Mouse (Mus musculus): ENCODE results near the gene Tradd.
"Not testable (repeated sequence)": the region's sequence is repeated elsewhere in the genome, so short reads cannot be mapped to it uniquely, and the experiment has no call there.

Gene Tradd

GRCm38 (mm10) chr8:105295256-105295655 lies 30.8 kb upstream of the Tradd start:
- DNase-seq (ENCODE audit: low read depth, low spot score): no peak

- DNase-seq (ENCODE audit: low read depth, low spot score): no peak
Observed at GRCm38 (mm10) chr8:105294776-105295175, 30.4 kb upstream of the Tradd start.

DNA sequence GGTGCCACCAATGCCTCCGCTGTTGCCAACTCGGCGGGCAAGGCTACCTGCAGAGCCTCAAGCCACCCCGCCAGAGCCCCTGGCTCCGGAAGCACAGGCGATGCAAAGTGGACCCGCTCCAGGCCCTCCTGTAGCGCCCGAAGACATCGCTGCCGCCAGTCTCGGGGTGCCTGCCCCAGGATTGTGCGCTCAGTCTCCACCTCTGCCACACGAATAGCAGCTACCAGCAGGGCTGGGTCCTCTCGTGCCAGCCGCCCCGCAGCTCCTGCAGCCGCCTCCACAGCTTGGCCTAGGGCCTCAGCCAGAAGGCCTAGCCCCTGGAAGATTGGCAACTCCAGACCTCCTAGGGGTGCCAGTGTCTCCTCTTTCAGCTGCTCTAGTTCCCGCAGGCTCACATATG lies 29.0 kb upstream of the Tradd start:
- no peak for DNase-seq (ENCODE audit: low read depth, low spot score)

GRCm38 (mm10) chr8:105292471-105292870 lies 28.1 kb upstream of the Tradd start:
- no peak for DNase-seq (ENCODE audit: low read depth, low spot score)

DNA sequence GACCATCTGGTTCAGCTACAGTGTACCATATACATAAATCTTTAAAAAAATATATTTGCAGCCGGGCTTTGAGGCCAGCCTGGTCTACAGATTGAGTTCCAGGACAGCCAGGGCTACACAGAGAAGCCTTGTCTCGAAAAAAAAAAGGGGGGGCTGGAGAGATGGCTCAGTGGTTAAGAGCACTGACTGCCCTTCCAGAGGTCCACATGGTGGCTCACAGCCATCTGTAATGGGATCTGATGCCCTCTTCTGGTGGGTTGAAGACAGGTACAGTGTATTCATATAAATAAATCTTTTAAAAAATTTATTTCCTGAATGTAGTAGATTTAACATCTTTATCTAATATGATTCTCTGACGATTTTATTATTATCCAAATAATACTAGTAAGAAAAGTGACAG lies 27.4 kb upstream of the Tradd start:
- DNase-seq (ENCODE audit: low read depth, low spot score): not testable (repeated sequence)

GRCm38 (mm10) chr8:105291364-105291763 lies 27.0 kb upstream of the Tradd start:
- not testable (repeated sequence) for DNase-seq (ENCODE audit: low read depth, low spot score)

DNA sequence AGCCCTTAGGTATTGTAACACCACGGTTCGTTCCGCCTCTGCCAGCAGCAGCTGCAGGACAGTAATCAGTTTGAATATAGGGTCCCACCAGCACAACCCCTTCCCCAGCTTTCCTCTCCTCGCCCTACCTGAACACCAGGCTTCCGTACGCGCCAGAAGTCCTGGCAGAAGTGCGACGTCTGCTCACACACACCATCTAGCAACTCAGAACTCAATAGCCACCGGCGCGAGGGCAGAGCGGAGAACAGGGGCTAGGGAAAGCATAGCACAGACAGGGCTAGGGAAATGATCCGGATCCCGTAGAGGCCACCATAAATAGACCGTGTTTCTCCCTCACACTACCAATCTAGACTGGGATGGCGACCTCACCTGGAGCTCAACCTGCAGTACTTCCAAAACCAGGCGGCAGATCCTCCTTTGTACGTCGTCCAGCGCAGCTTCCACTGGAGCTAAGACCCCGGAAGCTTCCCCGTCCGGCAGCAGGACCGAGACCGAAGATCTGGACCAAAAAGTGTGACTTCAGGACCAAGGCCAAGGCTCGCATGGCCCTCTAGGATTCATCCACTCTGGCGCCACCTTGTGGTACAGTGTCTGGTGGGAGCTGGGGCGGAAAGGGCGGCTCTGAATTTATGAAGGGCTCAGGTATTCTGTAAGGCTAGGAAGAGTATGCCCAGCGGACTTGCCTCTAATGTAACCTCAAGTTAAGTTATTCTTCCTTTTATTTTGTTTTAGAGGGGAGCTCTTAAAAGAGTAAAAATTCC lies 26.3 kb upstream of the Tradd start:
- DNase-seq (ENCODE audit: low read depth, low spot score): peak; percentile 94

- peak; percentile 74 for DNase-seq (ENCODE audit: low read depth, low spot score)
Observed at GRCm38 (mm10) chr8:105289805-105290460, 25.5 kb upstream of the Tradd start, which contains the start of gene 4931428F04Rik. TSS of gene 4931428F04Rik (minus strand) at chr8:105289864.

GRCm38 (mm10) chr8:105288958-105289732 lies 24.7 kb upstream of the Tradd start:
- peak; percentile 97 for DNase-seq (ENCODE audit: low read depth, low spot score)

DNA sequence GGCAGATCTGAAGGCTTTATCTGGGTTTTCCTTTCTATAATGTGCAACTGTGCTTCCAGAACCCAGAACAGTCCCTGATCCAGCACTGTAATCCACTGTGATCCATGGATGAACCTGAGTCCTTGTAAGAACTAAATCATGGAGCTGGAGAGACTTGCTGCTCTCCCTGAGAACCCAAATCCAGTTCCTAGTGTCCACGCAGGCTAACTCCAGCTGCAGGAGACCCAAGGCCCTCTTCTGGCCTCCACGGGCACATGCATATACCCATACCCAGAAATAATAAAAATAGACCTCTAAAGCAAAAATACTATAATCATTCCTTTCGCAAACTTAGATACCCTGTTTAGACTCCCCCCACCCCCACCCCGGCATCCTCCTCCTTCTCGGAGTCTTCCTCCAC lies 23.8 kb upstream of the Tradd start:
- DNase-seq (ENCODE audit: low read depth, low spot score): no peak

DNA sequence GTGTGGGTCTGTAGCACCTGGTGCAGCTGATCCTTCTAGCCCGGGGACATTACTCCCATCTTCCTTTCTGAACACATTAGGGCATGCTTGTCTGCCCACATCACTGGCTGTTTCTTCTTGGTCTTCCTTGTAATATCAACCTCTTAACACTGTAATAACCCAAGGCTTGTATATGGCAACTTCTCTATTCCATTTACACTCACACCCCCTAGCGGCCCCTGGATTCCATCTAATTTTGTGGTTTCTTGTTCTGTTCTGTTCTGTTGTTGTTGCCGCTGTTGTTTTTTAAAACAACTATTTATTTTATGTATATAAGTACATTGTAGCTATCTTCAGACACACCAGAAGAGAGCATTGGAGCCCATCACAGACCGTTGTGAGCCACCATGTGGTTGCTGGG lies 22.5 kb upstream of the Tradd start:
- DNase-seq (ENCODE audit: low read depth, low spot score): no peak

DNA sequence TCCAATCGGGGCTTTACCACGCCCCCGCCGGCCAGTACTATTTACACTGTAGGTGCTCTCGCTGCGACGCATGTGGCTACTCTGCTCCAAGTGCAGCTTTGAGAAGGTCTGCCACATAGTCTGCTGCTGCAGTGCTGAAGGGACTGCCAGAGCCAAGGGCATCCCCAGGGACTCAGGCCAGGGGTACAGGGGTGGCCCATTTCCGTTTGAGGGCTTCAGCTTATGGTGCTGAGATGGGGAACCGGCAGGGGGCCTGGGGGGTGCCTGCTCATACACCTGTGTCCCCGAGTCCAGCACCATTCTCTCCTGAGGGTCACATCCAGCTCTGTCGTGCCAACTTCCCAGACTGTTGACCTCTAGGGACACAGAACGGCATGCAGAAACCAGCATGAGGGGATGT lies 21.1 kb upstream of the Tradd start:
- DNase-seq (ENCODE audit: low read depth, low spot score): no peak

DNA sequence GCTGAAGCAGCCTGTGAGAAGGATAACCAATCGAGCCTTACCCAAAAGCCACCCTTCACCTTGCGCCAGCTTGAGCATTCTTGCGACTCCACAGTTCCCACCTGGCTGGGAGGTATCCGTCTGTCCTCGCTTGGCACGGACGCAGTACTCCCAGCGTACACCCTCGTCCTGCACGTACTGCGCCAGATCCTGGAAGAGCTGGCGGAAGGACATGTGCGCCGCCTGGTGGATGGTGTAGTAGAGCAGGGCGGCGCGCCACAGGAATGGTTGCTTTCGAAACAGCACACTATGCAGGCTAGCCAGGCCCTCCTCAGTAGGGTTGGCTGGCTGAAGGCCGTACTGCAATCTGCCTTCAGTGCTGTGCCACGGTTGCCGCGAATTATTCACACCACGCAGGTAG lies 18.7 kb upstream of the Tradd start:
- no peak for DNase-seq (ENCODE audit: low read depth, low spot score)

DNA sequence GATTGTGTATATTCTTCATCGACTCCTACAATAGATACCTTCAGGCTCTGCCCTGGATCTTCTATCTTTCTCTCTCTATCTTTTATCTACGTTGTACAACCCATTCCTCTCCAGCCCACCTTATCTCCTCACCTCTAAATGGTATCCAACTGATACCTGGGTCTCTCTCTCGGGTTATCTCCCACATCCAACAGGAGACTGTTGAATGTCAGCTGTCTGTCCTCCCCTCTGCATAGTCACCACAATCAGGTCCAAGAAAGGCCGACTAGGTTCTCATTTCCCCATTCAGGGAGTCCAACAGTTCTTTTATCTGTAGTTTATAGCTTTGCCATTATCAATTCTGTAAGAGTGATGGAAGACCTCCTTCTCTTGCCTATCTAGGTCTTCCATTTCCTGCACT lies 17.8 kb upstream of the Tradd start:
- no peak for DNase-seq (ENCODE audit: low read depth, low spot score)

DNA sequence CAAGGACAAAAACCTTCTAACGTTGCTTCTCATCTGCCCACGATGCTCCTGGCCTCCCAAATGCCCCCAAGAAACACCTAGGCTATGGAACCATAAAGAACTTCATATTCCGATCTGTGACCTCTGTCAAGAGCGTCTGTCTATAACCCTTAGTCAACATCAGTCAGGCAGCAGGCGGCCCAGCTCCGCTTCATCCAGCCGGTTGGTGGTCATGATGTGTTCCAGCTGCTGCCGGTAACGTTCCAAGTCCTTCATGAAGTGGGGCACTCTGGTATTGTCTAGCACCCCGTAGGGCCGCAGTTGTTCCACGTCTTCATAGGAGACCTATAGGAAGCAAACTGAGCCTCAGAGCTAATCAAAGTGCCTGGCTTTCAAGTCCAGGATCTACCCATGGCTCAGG lies 17.4 kb upstream of the Tradd start:
- no peak for DNase-seq (ENCODE audit: low read depth, low spot score)

DNA sequence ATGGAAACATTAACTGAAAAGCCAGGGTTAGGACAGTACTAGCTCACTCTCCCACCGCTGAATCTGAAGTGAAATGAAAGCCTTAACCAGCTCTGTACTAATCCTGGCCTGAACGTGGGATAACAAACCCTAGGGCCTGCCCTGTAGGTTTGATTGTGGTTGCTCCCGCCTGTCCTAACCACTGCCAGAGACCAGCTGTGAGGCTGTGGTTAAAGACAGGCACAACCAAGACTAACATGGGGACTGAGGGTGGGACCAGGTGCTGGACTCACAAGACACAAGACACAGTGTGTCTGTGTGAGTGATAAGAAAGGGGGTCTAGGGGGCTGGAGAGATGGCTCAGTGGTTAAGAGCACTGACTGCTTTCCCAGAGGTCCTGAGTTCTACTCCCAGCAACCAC lies 16.2 kb upstream of the Tradd start:
- no peak for DNase-seq (ENCODE audit: low read depth, low spot score)

GRCm38 (mm10) chr8:105278911-105279334 lies 14.5 kb upstream of the Tradd start:
- DNase-seq (ENCODE audit: low read depth, low spot score): no peak

DNA sequence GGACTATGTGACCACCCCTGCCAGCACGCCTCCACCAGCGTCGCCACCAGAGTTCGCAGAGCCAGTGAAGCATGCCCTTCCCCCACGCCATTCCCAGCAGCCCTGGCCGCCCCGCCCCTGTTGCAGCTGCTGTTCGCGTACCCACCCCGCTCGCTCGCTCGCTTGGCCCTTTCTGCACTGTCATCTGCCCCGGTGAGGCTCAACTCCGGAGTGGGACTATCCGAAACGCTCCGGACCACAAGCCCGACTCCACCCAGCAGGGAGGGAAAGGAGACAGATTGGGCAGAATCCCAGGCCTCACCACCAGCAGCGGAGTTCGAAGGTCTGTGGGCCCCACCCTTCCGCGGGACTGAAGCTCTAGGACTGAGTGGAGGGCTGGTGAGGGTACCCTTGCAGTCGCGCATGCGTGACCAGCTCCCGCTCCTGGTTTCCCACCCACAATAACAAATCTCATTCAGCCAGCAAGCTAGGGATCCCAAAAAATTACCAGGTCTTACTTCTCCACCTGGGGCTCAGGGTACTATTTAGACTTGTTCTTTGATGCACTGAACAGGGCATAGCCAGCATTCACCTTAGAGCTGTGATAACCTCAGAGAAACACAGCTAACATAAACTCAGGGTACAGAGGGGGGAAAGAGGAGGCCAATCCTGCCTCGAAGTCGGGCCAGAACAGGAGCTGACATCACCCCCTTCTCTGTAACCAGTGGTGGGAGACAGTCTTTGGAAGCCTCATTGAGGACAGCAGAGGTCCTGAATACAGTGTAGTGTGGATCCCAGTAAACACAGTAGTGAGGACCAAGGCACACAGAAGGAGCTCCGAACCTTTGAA lies 12.1 kb upstream of the Tradd start:
- DNase-seq (ENCODE audit: low read depth, low spot score): no peak

DNA sequence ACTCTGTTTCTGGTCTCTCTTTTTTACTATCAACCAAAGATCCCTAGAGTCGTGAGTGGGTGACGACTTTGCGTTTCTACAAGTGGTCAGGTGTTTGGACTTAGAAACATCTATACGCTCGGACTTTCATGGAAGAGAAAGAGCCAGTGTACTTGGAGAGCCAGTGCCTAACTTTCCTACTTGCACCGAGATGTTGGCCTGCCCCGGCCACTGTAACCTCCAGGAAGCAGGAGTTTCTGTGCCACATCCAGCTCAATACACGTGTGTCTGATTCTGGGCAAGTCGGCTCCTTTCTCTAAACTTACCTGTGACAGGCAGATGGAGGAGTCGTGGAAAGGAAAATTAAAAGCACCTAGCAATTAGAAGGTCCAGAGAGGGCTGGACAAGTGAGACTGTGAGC lies 11.4 kb upstream of the Tradd start, which contains the start of gene Nol3:
Gene Nol3 (plus strand): TSS at position 301 of the 400 bp plus-strand sequence.
- no peak for DNase-seq (ENCODE audit: low read depth, low spot score)

DNA sequence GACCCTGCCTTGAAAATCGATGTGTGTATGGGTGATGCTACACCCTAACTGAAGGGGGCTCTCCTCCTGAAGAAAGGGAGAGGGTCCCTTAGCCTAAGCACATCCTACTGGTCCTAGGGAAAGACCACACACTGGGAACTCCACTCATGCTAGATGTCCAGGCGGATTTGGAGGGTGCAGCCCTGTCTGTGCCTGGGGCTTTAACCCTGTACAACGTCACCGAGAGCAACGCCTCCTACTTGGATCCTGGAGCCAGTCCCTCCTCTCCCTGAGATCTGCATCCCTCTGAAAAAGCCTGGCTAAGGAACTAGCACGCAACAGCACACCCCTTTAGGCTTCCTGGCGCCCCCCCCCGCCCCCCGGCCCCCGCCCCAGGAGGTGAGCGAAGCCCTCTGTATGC lies 11.0 kb upstream of the Tradd start:
- DNase-seq (ENCODE audit: low read depth, low spot score): no peak

GRCm38 (mm10) chr8:105270916-105271186 lies 6.4 kb upstream of the Tradd start:
- no peak for DNase-seq (ENCODE audit: low read depth, low spot score)

Measured in mesoderm, embryonic 11.5 days (tissue).